ENCODE assay signal across 25 mouse cellular contexts in the genomic region with DNA sequence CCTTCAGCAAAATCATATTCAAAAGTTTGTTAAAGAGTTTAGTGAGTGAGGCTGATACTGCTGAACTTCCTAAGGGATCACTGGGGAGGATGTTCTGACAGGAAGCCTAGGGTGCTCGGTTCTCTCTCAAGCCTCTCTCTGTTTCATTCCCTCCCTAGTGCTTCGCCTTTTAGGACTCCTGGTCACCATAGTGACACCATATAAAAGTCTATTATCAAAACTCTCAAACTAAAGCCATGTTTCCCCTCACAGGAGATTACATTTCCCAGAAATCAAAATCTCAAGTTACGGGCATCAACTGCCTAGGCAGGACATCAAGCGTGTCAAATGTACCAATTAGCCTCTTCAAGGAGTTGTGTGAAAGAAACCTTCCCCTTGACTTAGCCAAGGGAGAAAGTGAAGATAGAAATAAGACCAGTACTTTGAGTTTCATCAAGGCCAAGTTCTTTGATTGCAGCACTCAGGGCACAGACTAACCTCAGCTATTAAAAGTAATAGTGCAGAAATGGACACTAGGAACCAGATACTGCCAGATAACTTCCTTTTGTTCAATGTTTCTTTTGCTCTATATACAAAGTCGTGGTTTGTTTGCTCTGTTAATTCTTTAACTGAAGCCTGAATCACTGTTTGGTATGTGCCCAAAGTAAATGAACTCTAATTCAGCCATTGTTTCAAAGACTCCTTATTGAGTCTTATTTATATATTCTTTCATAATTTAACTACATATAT.
DNase-seq lines count a peak whose midpoint lies in the region; ATAC-seq and TF ChIP-seq lines count a peak whose summit lies in the region.
"Had no signal": no experiment of that assay in that cellular context is flagged by ENCODE, and none has a peak within 500 bp of the region (broad histone marks: within the 10 kb centered on the region; RNA-seq: fewer than 3 reads in every experiment).

No protein-coding gene starts in this region.

- POLR2A ChIA-PET in Patski (lab: Charles Lee), result no interaction called here

- no peak overlapping the region for H3K4me2 ChIP-seq in embryonic facial prominence, embryonic 11.5 days (ENCODE audit: low read depth, low read length)
- no peak overlapping the region for H3K4me2 ChIP-seq in kidney, embryonic 16.5 days (replicated peaks; ENCODE audit: low read depth, low read length)
- H3K4me2 ChIP-seq: embryonic facial prominence, embryonic 15.5 days; heart, embryonic 11.5 days; hindbrain, embryonic 12.5 days; hindbrain, embryonic 15.5 days had no signal

- in situ Hi-C loops in Patski (cut with MboI; ENCODE audit: low pct_unique_long_range_greater_than_20kb), result loop anchor here (25.0 kb wide), 1 partner anchor 331 kb away; no protein-coding TSS in a partner anchor

- no peak for ATAC-seq in embryonic facial prominence, embryonic 11.5 days (replicated peaks; ENCODE audit: insufficient number of reproducible peaks, low FRiP score, low TSS enrichment, low read depth)
- ATAC-seq in kidney, embryonic 16.5 days (ENCODE audit: low FRiP score, low TSS enrichment), result peak; percentile 88
- peak; percentile 90 for ATAC-seq in Patski
- ATAC-seq: activated CD4-positive, CD25-positive, alpha-beta regulatory T cell, adult 4 months; forebrain, embryonic 14.5 days; forebrain, postnatal 0 days had no signal

- H3K9ac ChIP-seq in embryonic facial prominence, embryonic 11.5 days (replicated peaks; ENCODE audit: low read length), result no peak overlapping the region
- H3K9ac ChIP-seq in kidney, embryonic 16.5 days (replicated peaks; ENCODE audit: low read length), result no peak overlapping the region
- H3K9ac ChIP-seq: embryonic facial prominence, embryonic 15.5 days; forebrain, postnatal 0 days; hindbrain, embryonic 12.5 days; hindbrain, embryonic 15.5 days had no signal

- no peak for TF ChIP-seq CTCF in Patski (IDR thresholded peaks at IDR 0.05)

- CTCF ChIA-PET in Patski (lab: Charles Lee), result no interaction called here

- 54% methylated on average over 5 of the region's 5 CpGs for WGBS in embryonic facial prominence, embryonic 11.5 days
- WGBS in embryonic facial prominence, embryonic 10.5 days, result 68% methylated on average over 5 of the region's 5 CpGs
- WGBS in kidney, embryonic 16.5 days, result 39% methylated on average over 5 of the region's 5 CpGs

- H3K4me3 ChIP-seq in embryonic facial prominence, embryonic 11.5 days (ENCODE audit: low read depth, low read length), result no peak overlapping the region
- H3K4me3 ChIP-seq in embryonic facial prominence, embryonic 10.5 days, result no peak overlapping the region
- no peak overlapping the region for H3K4me3 ChIP-seq in kidney, embryonic 16.5 days (ENCODE audit: low read length)
- H3K4me3 ChIP-seq: embryonic facial prominence, embryonic 15.5 days; gastrocnemius, adult 2 months; hindbrain, embryonic 12.5 days; hindbrain, embryonic 15.5 days had no signal

- no peaks in the 10 kb centered on the region for H3K27me3 ChIP-seq in embryonic facial prominence, embryonic 11.5 days (ENCODE audit: control insufficient read depth, insufficient read depth, low read length)
- H3K27me3 ChIP-seq in embryonic facial prominence, embryonic 10.5 days (replicated peaks; ENCODE audit: low read depth, poor library complexity, severe bottlenecking), result no peaks in the 10 kb centered on the region
- H3K27me3 ChIP-seq in kidney, embryonic 16.5 days (ENCODE audit: insufficient read depth, low read length), result no peaks in the 10 kb centered on the region
- H3K27me3 ChIP-seq in Patski, result no peaks in the 10 kb centered on the region
- H3K27me3 ChIP-seq: CH12.LX; embryonic facial prominence, embryonic 15.5 days; hindbrain, embryonic 12.5 days; hindbrain, embryonic 15.5 days had no signal

- peak; percentile 26 for DNase-seq in embryonic facial prominence, embryonic 11.5 days (ENCODE audit: low spot score)
- DNase-seq in embryonic facial prominence, embryonic 10.5 days (ENCODE audit: low spot score), result no peak
- no peak for DNase-seq in kidney, postnatal 14 days
- peak; percentile 39 for DNase-seq in Patski (ENCODE audit: low read depth, low spot score)
- no peak for DNase-seq in lung, postnatal 10 days
- DNase-seq: adrenal gland, adult 8-10 months; adrenal gland, postnatal 25 days; B cell, adult 2 months; cerebellum, adult 11-12 months; cerebellum, adult 8-10 months; cerebellum, postnatal 10 days; cerebellum, postnatal 36 days; forebrain, postnatal 0 days; gastrocnemius, adult 2 months; gastrocnemius, postnatal 14 days; heart, adult 11 months had no signal

- no peaks in the 10 kb centered on the region for H3K9me3 ChIP-seq in embryonic facial prominence, embryonic 11.5 days (replicated peaks; ENCODE audit: control insufficient read depth, low read length)
- H3K9me3 ChIP-seq in embryonic facial prominence, embryonic 10.5 days, result no peaks in the 10 kb centered on the region
- H3K9me3 ChIP-seq in kidney, embryonic 16.5 days (ENCODE audit: low read length), result no peaks in the 10 kb centered on the region
- H3K9me3 ChIP-seq: embryonic facial prominence, embryonic 15.5 days; G1E; hindbrain, embryonic 12.5 days; hindbrain, embryonic 15.5 days had no signal

- no peak overlapping the region for H3K27ac ChIP-seq in embryonic facial prominence, embryonic 11.5 days (replicated peaks; ENCODE audit: low read depth, low read length)
- no peak overlapping the region for H3K27ac ChIP-seq in embryonic facial prominence, embryonic 10.5 days (replicated peaks)
- 0 out of 2 replicates have a peak overlapping the region, but pooled peaks have one; percentile 43 for H3K27ac ChIP-seq in kidney, embryonic 16.5 days (ENCODE audit: low read length)
- H3K27ac ChIP-seq: embryonic facial prominence, embryonic 15.5 days; gastrocnemius, adult 2 months; hindbrain, embryonic 12.5 days; hindbrain, embryonic 15.5 days had no signal

- H3K36me3 ChIP-seq in embryonic facial prominence, embryonic 11.5 days (replicated peaks; ENCODE audit: control insufficient read depth, insufficient read depth, low read depth, low read length), result no peaks in the 10 kb centered on the region
- H3K36me3 ChIP-seq in embryonic facial prominence, embryonic 10.5 days (replicated peaks), result no peaks in the 10 kb centered on the region
- no peaks in the 10 kb centered on the region for H3K36me3 ChIP-seq in kidney, embryonic 16.5 days (ENCODE audit: insufficient read depth, low read length)
- H3K36me3 ChIP-seq: embryonic facial prominence, embryonic 15.5 days; G1E; hindbrain, embryonic 12.5 days; hindbrain, embryonic 15.5 days had no signal

- H3K4me1 ChIP-seq in embryonic facial prominence, embryonic 11.5 days (ENCODE audit: control insufficient read depth, insufficient read depth, low read length), result no peaks in the 10 kb centered on the region
- H3K4me1 ChIP-seq in embryonic facial prominence, embryonic 10.5 days, result no peaks in the 10 kb centered on the region
- 0 out of 2 replicates have a peak, but pooled peaks cover 3% of the 10 kb centered on the region for H3K4me1 ChIP-seq in kidney, embryonic 16.5 days (ENCODE audit: insufficient read depth, low read length)
- H3K4me1 ChIP-seq: embryonic facial prominence, embryonic 15.5 days; hindbrain, embryonic 12.5 days; hindbrain, embryonic 15.5 days had no signal

Comparison
In these comparisons a context has a peak if more than half of its experiments do, and no peak if none do; other contexts are left out.
1. DNase-seq: peak in embryonic facial prominence, embryonic 11.5 days (single experiment) and Patski (single experiment); none in embryonic facial prominence, embryonic 10.5 days (single experiment), kidney, postnatal 14 days (single experiment) and lung, postnatal 10 days (single experiment).